Mouse (Mus musculus): ENCODE measurements at regions not wholly inside any gene's neighbourhood (a gene's known extent, or its start where the extent isn't known, plus 50 kb on each side); places are given as distances from the start of the nearest gene placed in this dataset.

DNA sequence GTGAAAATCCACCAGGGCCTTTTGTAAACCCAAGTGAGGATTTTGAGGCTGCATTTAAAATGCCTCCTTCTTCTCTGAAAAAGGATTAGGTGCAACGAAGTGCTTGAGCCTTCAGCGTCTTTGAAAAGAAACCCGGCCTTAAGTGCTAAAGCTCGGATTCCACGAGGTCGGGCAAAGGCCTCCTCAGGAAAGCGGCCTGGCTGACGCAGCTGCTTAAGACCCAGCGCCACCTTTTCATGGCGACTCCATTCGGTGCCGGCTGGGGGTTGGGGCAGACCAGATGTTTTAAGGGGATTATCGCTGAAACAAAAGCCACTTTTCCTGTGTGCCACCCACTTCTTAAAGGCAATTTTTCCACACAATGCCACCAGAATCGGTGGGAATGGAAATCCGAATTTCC is 61.6 kb upstream of the 4932438H23Rik start:
- no peak for DNase-seq

DNA sequence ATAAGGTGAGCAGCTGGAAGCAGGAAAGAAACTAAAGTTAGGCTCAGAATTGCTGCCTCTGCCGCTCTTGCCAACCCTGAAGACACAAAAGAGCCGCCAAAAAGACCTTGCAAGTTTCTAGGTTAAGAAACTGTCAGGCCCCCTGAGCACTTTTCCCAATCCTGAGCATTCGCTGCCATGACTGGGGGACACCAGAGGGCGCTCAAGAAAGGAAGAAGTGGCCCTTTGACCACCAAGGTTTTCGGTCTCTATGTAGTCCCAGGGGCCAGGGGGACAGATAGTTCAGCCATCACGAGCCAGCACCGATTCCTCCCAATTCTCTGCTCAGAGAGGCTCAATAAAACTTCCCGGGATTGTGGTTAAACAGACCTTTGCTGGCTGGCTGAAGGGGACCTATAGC is 64.6 kb upstream of the Olig2 start:
- DNase-seq = peak in 1 of 2 experiments; percentile 28

GRCm38 (mm10) chr16:91161616-91162015 is 63.6 kb upstream of the Olig2 start:
- no peak for DNase-seq

GRCm38 (mm10) chr16:91162381-91162780 is 62.9 kb upstream of the Olig2 start:
- no peak for DNase-seq

- no peak for DNase-seq
Observed at GRCm38 (mm10) chr16:91165906-91166305, 59.4 kb upstream of the Olig2 start.

- DNase-seq = no peak
Observed at GRCm38 (mm10) chr16:91166866-91167265, 58.4 kb upstream of the Olig2 start.

- no peak for DNase-seq
Observed at GRCm38 (mm10) chr16:91168398-91168797, 56.9 kb upstream of the Olig2 start.

DNA sequence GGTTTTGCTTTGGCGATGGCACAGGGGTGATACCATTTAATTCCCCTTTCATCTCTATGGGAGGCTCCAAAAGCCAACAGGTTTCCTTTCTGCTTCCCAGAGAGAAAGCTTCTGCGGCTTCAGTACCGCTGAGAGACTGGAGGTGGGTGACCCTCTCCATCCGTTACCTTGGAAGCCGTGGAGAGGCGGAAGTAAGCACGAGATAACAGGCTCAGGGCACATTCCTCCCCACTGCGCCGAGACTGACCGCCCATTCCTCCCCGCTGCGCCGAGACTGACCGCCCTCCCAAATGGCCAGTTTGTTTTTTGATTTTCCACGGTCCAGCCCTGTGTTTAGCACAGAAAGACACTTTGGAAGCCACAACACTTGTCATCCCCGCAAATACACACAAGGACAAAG is 55.4 kb upstream of the Olig2 start:
- no peak for DNase-seq

DNA sequence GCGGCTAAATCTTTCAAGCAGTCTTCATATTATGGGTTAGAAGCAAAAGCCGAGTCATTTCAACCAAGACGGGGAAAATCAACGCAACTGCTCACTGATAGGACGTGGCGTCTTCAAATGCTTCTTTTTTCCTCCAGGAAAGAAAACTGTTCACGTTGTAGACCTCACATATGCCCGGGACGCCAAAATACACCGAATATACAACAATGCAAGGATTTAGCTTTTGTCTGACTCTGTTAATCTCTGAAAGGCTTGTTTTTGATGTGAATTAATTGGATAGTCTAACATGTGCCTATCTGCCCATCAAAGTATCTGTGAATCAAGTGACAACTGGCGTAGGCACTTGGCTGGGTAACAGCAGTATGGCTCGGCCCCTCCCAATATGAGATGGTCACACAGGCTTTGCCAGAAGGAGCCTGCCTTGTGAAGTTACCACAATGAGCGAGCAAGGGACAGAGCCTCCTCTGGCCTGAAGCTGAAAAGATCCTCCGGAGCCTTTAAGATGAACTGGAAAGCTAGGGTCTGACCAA is 53.3 kb upstream of the Olig2 start:
- no peak for DNase-seq

GRCm38 (mm10) chr16:91172510-91172909 is 52.7 kb upstream of the Olig2 start:
- DNase-seq = no peak

- no peak for DNase-seq
Observed at GRCm38 (mm10) chr16:91173241-91173640, 52.0 kb upstream of the Olig2 start.

DNA sequence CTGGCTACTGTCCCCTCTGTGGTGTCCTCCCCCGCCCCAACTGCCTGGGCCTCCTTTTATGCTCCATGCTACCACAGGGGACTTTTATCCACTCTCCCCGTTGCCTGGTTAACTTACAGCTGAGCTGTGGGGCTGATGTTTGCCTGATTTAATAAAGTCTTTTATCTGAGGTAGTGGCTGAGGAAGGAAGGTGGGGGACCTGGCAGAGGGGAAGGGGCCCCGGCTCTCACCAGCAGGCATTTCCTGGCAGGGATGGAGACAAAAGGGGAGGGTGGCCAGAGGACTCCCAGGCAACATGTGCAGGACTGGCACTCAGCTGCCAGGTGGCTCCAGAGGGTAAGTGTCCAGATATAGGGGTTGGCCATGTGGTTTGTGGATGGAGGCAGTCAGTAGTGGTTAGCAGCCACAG is 51.4 kb upstream of the Olig2 start:
- no peak for DNase-seq

DNA sequence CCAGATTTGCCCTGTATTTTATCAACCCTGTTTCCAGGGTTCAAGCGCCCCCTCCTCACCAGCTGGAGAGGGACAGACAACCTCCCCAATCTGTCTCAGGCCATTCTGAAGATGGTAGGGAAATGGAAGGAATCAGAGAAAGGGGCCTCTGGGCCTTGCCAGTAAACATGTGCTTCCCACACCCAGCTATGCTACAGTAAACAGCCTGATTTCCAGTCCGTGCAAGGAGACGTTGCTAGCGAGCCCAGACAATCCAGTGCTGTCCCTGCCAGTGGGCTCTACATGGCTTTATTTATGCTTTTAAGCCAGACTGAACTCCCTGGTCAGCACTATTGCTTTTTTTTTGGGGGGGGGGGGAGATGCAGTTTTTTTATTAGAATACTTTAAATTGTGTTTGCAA is 50.9 kb upstream of the Olig2 start:
- DNase-seq = no peak

All from spleen, adult 18-20 months (tissue).